Mouse (Mus musculus): Measurements from ENCODE around the gene Prss36.
"Not testable (repeated sequence)": the region's sequence is repeated elsewhere in the genome, so short reads cannot be mapped to it uniquely, and the experiment has no call there.

Gene Prss36

DNA sequence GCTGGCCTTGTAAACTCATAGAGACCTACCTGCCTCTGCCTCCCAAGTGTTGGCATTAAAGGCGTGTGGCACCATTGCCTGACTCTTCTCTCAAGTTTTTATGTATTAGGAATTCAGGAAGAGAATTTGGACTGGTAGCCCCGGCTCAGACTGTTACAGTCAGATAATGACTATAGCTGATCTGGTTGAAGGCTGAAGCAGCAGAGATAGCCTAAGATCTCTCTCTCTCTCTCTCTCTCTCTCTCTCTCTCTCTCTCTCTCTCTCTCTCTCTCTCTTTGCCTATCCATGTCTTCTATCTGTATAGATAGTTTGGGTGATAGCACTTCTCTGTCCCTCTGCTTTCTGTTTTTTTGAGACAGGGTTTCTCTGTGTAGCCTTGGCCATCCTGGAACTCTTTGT is 44.8 kb downstream of the Prss36 start:
- DNase-seq, result no peak

GRCm38 (mm10) chr7:127899997-127900396 is 46.5 kb downstream of the Prss36 start:
- DNase-seq, result no peak

DNA sequence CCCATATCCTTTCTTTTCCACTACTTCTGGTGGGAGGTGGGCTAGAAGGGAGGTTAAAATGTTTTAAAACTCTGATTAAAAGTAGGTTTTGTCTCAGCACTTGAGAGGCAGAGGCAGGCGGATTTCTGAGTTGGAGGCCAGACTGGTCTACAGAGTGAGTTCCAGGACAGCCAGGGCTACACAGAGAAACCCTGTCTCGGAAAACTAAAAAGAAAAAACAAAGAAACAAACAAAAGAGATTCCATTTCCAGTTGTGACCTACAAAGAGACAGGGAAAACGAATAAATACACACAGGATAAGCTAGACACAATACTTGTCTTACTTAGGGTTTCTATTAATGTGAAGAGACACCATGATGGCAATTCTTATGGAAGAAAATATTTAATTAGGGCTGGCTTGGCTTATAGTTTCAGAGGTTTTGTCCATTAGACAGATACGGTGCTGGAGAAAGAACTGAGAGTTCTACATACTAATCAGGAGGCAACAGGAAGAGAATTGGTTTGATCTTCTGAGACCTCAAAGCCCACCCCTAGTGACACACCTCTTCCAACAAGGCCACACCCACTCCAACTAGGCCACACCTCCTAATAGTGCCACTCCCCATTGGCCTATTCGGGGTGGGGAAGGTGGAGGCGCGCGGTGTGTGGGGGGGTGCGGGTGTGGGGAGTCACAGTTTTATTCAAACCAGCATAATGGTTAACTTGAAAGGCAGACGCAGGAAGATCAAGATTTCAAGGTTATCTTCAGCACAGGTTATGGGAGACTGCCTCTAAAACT is 48.2 kb downstream of the Prss36 start:
- no peak for DNase-seq

DNA sequence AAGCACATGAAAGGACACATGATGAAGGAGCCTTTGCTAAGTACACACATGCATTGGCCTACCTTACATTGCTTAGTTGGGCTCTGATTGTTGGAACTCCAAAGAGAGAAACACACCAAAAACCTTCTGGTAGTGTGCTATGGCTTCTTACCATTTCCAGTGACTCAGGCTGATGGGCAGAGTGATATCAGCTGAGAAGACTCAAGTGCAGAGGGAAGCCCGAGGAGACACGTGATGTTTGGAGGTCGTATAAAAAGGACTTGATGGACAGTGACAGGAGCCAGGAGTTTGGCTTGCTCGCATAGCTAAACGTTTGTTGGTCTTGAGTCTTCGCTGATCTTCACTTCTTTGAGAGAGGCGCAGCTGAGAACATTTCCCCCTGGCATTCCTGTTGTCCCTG is 49.0 kb downstream of the Prss36 start:
- DNase-seq, result no peak

- peak; percentile 59 to 66 for DNase-seq
Observed at GRCm38 (mm10) chr7:127896384-127896783, 50.1 kb downstream of the Prss36 start.

GRCm38 (mm10) chr7:127895891-127896290 is 50.6 kb downstream of the Prss36 start:
- not testable (repeated sequence) for DNase-seq

- DNase-seq, result peak; percentile 97 to 99
Observed at GRCm38 (mm10) chr7:127895442-127895841, 51.1 kb downstream of the Prss36 start, which contains the start of the genes Gm21974 and Vkorc1. TSS of gene Gm21974 (minus strand) at chr7:127895454. TSS of gene Vkorc1 (minus strand) at chr7:127895617.

DNA sequence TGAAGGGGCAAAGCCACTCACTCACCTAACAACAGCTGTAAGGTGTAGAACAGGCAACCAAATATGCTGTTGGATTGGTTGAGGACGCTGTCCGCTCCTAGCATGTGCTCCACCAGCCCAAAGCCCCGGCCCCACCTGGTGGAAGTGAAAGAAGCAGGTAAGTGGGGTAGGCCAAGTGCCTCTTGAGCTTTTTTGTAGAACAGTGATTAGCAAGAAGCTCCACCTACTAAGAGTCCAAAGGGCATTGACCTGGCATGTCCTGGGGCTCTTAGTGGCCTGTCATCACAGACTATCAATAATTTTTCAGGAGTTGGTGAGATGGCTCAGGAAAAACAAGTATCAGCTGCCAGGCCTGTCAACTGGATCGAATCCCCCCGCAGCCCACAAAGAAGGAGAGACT is 52.0 kb downstream of the Prss36 start:
- DNase-seq, result peak; percentile 35 to 48

GRCm38 (mm10) chr7:127890798-127891197 is 55.7 kb downstream of the Prss36 start, which contains the start of gene Prss53:
TSS of gene Prss53 (minus strand) at chr7:127890970.
- DNase-seq, result peak; percentile 43 to 56

GRCm38 (mm10) chr7:127888821-127889220 is 57.7 kb downstream of the Prss36 start:
- DNase-seq, result no peak

DNA sequence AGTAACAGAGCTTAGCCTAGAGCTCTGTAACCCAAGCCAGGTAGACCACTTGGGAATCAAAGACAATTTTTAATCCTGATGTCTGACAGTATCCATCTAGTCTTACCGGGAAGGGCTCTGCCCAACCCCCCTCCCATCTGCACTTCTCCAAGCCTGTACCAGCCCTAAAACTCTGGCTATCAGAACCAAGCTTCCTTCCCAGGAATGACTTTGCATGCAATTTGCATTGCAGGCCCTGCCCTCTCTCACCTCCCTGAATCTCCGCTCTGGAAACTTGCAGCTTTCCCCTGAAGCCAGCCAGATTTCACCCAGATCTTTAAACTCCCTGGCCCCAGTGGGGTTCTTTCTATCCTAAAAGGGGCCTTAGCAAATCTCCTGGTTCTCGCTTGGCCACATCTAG is 58.7 kb downstream of the Prss36 start:
- no peak for DNase-seq

- DNase-seq, result no peak
Observed at GRCm38 (mm10) chr7:127887191-127887590, 59.3 kb downstream of the Prss36 start.

- DNase-seq, result no peak
Observed at GRCm38 (mm10) chr7:127886551-127886950, 60.0 kb downstream of the Prss36 start.

GRCm38 (mm10) chr7:127885951-127886350 is 60.6 kb downstream of the Prss36 start:
- peak; percentile 64 to 74 for DNase-seq
